Mouse (Mus musculus): ENCODE measurements around the gene Rbks.

The Rbks gene

GRCm38 (mm10) chr5:31673431-31673830 lies 24.0 kb downstream of the Rbks start:
- DNase-seq = no peak

GRCm38 (mm10) chr5:31671137-31671536 lies 26.3 kb downstream of the Rbks start:
- no peak for DNase-seq

- no peak for DNase-seq
Observed at GRCm38 (mm10) chr5:31669984-31670383, 27.4 kb downstream of the Rbks start.

- DNase-seq = peak; percentile 2 to 20
Observed at GRCm38 (mm10) chr5:31668325-31668968, 29.0 kb downstream of the Rbks start.

GRCm38 (mm10) chr5:31666176-31666575 lies 31.3 kb downstream of the Rbks start:
- DNase-seq = no peak

- DNase-seq = no peak
Observed at GRCm38 (mm10) chr5:31655688-31656190, 41.7 kb downstream of the Rbks start.

GRCm38 (mm10) chr5:31650518-31651288 lies 46.7 kb downstream of the Rbks start:
- no peak for DNase-seq

- DNase-seq = no peak
Observed at GRCm38 (mm10) chr5:31647327-31647726, 50.1 kb downstream of the Rbks start.

GRCm38 (mm10) chr5:31646574-31646973 lies 50.9 kb downstream of the Rbks start:
- no peak for DNase-seq

GRCm38 (mm10) chr5:31645798-31646197 lies 51.6 kb downstream of the Rbks start:
- DNase-seq = no peak

- DNase-seq = no peak
Observed at GRCm38 (mm10) chr5:31644847-31645246, 52.6 kb downstream of the Rbks start.

GRCm38 (mm10) chr5:31644272-31644671 lies 53.2 kb downstream of the Rbks start:
- DNase-seq = no peak

- DNase-seq = no peak
Observed at GRCm38 (mm10) chr5:31642300-31642699, 55.1 kb downstream of the Rbks start.

GRCm38 (mm10) chr5:31640542-31640941 lies 56.9 kb downstream of the Rbks start:
- no peak for DNase-seq

- no peak for DNase-seq
Observed at GRCm38 (mm10) chr5:31636636-31637253, 60.7 kb downstream of the Rbks start.

GRCm38 (mm10) chr5:31634679-31635078 lies 62.7 kb downstream of the Rbks start:
- no peak for DNase-seq

- DNase-seq = no peak
Observed at GRCm38 (mm10) chr5:31634161-31634560, 63.3 kb downstream of the Rbks start.

- peak in 1 of 2 experiments; percentile 6 for DNase-seq
Observed at GRCm38 (mm10) chr5:31631169-31631568, 66.3 kb downstream of the Rbks start.

GRCm38 (mm10) chr5:31630064-31630463 lies 67.4 kb downstream of the Rbks start:
- DNase-seq = peak in 1 of 2 experiments; percentile 26

GRCm38 (mm10) chr5:31628555-31628954 lies 68.9 kb downstream of the Rbks start:
- DNase-seq = no peak

GRCm38 (mm10) chr5:31627562-31628526 lies 69.6 kb downstream of the Rbks start:
- no peak for DNase-seq

- DNase-seq = no peak
Observed at GRCm38 (mm10) chr5:31627117-31627516, 70.3 kb downstream of the Rbks start.
